Mouse (Mus musculus) stomach, embryonic 15.5 days (tissue): ENCODE data around the gene Rasgef1a. TPM values are rescaled to one million over a fixed set of nuclear protein-coding genes. Genes with fewer than 3 reads are reported as not detected.

ENCODE experiments used
- ATAC-seq: fragments of 200-750 bp; cut with Nextera tagmentation; 2 replicates; pipeline ENCODE4 v1.8.0; 2017; ENCODE audit warnings: low read depth, moderate number of reproducible peaks, moderate TSS enrichment; ENCODE audit not compliant: insufficient read depth, low FRiP score
- H3K27ac ChIP-seq: fragments of 300-500 bp; sonication (generic); 2 replicates; pipeline ENCODE4 v1.5.1; 2015; ENCODE audit warnings: mild to moderate bottlenecking, inconsistent platforms
- H3K27me3 ChIP-seq: fragments of 300-500 bp; sonication (generic); replicated peaks from 2 replicates; pipeline ENCODE4 v1.6.1; 2015; ENCODE audit warnings: inconsistent platforms
- H3K36me3 ChIP-seq: fragments of 300-500 bp; sonication (generic); 2 replicates; pipeline ENCODE4 v1.6.1; 2015; ENCODE audit warnings: inconsistent platforms
- H3K4me1 ChIP-seq: fragments of 300-500 bp; sonication (generic); 2 replicates; pipeline ENCODE4 v1.6.1; 2015; ENCODE audit warnings: inconsistent platforms
- H3K4me2 ChIP-seq: fragments of 300-500 bp; sonication (generic); 2 replicates; pipeline ENCODE4 v1.6.1; 2015; ENCODE audit warnings: mild to moderate bottlenecking, inconsistent platforms
- H3K4me3 ChIP-seq: fragments of 300-500 bp; sonication (generic); replicated peaks from 2 replicates; pipeline ENCODE4 v1.5.1; 2015; ENCODE audit warnings: inconsistent platforms
- H3K9ac ChIP-seq: fragments of 300-500 bp; sonication (generic); 2 replicates; pipeline ENCODE4 v1.6.1; 2015; ENCODE audit warnings: inconsistent platforms
- H3K9me3 ChIP-seq: fragments of 300-500 bp; sonication (generic); 2 replicates; pipeline ENCODE4 v1.6.1; 2016; ENCODE audit warnings: inconsistent platforms
- WGBS: fragments of 180-500 bp; shearing (Covaris S2); methylation state at CpG from one replicate; pipeline ENCODE4 v1.1.7; 2015; 5-methylcytosine and 5-hydroxymethylcytosine counted together
- polyA plus RNA-seq: library from polyadenylated mRNA; unstranded; fragments of >200 nt; fragmentation: Nextera tagmentation; extraction: Ambion mirVana; gene quantifications from 2 replicates; pipeline ENCODE4 v1.2.1, GENCODE M21; 2015

The Rasgef1a gene
- polyA plus RNA-seq, 1 experiment from 2014 or later: 0.44 TPM

GRCm38 (mm10) chr6:118036118-118036805 is 25.0 kb downstream of the Rasgef1a start:
- Histone ChIP-seq H3K27me3 (no peaks in the 10 kb centered on the region), H3K4me3 (no peak overlapping the region), H3K4me2 (no peak overlapping the region), H3K36me3 (no peaks in the 10 kb centered on the region), H3K9me3 (no peaks in the 10 kb centered on the region), H3K9ac (no peak overlapping the region), H3K4me1 (no peaks in the 10 kb centered on the region), H3K27ac (no peak overlapping the region)
- WGBS: 65% methylated on average over 9 of the region's 9 CpGs
- ATAC-seq: no peak

GRCm38 (mm10) chr6:118036866-118037265 is 25.6 kb downstream of the Rasgef1a start:
- ATAC-seq: no peak
- 50% methylated on average over 5 of the region's 5 CpGs for WGBS
- no peaks in the 10 kb centered on the region for H3K4me1 ChIP-seq
- H3K27ac ChIP-seq: no peak overlapping the region
- H3K4me2 ChIP-seq: no peak overlapping the region
- no peaks in the 10 kb centered on the region for H3K36me3 ChIP-seq
- H3K4me3 ChIP-seq: no peak overlapping the region
- no peak overlapping the region for H3K9ac ChIP-seq
- no peaks in the 10 kb centered on the region for H3K9me3 ChIP-seq
- H3K27me3 ChIP-seq: no peaks in the 10 kb centered on the region

GRCm38 (mm10) chr6:118045180-118045579 is 33.9 kb downstream of the Rasgef1a start:
- Histone ChIP-seq H3K4me1 (no peaks in the 10 kb centered on the region), H3K27me3 (no peaks in the 10 kb centered on the region), H3K9me3 (no peaks in the 10 kb centered on the region), H3K4me2 (no peak overlapping the region), H3K36me3 (no peaks in the 10 kb centered on the region), H3K4me3 (no peak overlapping the region), H3K27ac (no peak overlapping the region), H3K9ac (no peak overlapping the region)
- 51% methylated on average over 4 of the region's 4 CpGs for WGBS
- ATAC-seq: no peak

- Histone ChIP-seq H3K36me3 (no peaks in the 10 kb centered on the region), H3K4me3 (no peak overlapping the region), H3K4me2 (no peak overlapping the region), H3K27me3 (no peaks in the 10 kb centered on the region), H3K4me1 (no peaks in the 10 kb centered on the region), H3K9me3 (no peaks in the 10 kb centered on the region), H3K27ac (no peak overlapping the region), H3K9ac (no peak overlapping the region)
- WGBS: 59% methylated on average over 7 of the region's 7 CpGs
- no peak for ATAC-seq
Observed at GRCm38 (mm10) chr6:118045892-118046291, 34.7 kb downstream of the Rasgef1a start.

- H3K9me3 ChIP-seq: no peaks in the 10 kb centered on the region
- H3K4me3 ChIP-seq: no peak overlapping the region
- no peak overlapping the region for H3K27ac ChIP-seq
- H3K4me2 ChIP-seq: no peak overlapping the region
- no peak overlapping the region for H3K9ac ChIP-seq
- H3K4me1 ChIP-seq: no peaks in the 10 kb centered on the region
- no peak for ATAC-seq
- no peaks in the 10 kb centered on the region for H3K27me3 ChIP-seq
- 78% methylated on average over 3 of the region's 3 CpGs for WGBS
- H3K36me3 ChIP-seq: no peaks in the 10 kb centered on the region
Observed at GRCm38 (mm10) chr6:118046511-118046910, 35.3 kb downstream of the Rasgef1a start.

GRCm38 (mm10) chr6:118046924-118047323 is 35.7 kb downstream of the Rasgef1a start:
- no peak overlapping the region for H3K4me3 ChIP-seq
- no peak overlapping the region for H3K9ac ChIP-seq
- no peaks in the 10 kb centered on the region for H3K4me1 ChIP-seq
- no peaks in the 10 kb centered on the region for H3K36me3 ChIP-seq
- no peak for ATAC-seq
- H3K4me2 ChIP-seq: no peak overlapping the region
- H3K27me3 ChIP-seq: no peaks in the 10 kb centered on the region
- H3K27ac ChIP-seq: no peak overlapping the region
- H3K9me3 ChIP-seq: no peaks in the 10 kb centered on the region

GRCm38 (mm10) chr6:118047811-118048505 is 36.7 kb downstream of the Rasgef1a start:
- no peaks in the 10 kb centered on the region for H3K9me3 ChIP-seq
- H3K27ac ChIP-seq: no peak overlapping the region
- WGBS: 76% methylated on average over 4 of the region's 4 CpGs
- H3K4me2 ChIP-seq: no peak overlapping the region
- H3K36me3 ChIP-seq: no peaks in the 10 kb centered on the region
- ATAC-seq: no peak
- H3K4me1 ChIP-seq: no peaks in the 10 kb centered on the region
- H3K4me3 ChIP-seq: no peak overlapping the region
- no peak overlapping the region for H3K9ac ChIP-seq
- H3K27me3 ChIP-seq: no peaks in the 10 kb centered on the region

GRCm38 (mm10) chr6:118049776-118050175 is 38.5 kb downstream of the Rasgef1a start:
- Histone ChIP-seq H3K4me2 (no peak overlapping the region), H3K4me3 (no peak overlapping the region), H3K27ac (no peak overlapping the region), H3K4me1 (no peaks in the 10 kb centered on the region), H3K36me3 (no peaks in the 10 kb centered on the region), H3K9me3 (no peaks in the 10 kb centered on the region), H3K27me3 (no peaks in the 10 kb centered on the region), H3K9ac (no peak overlapping the region)
- no peak for ATAC-seq
- WGBS: 81% methylated on average over 6 of the region's 6 CpGs

GRCm38 (mm10) chr6:118051474-118051873 is 40.2 kb downstream of the Rasgef1a start:
- Histone ChIP-seq H3K27ac (no peak overlapping the region), H3K4me1 (no peaks in the 10 kb centered on the region), H3K36me3 (no peaks in the 10 kb centered on the region), H3K9ac (no peak overlapping the region), H3K27me3 (no peaks in the 10 kb centered on the region), H3K4me3 (no peak overlapping the region), H3K4me2 (no peak overlapping the region), H3K9me3 (no peaks in the 10 kb centered on the region)
- no peak for ATAC-seq
- 71% methylated on average over 4 of the region's 4 CpGs for WGBS

- H3K4me2 ChIP-seq: no peak overlapping the region
- no peak overlapping the region for H3K27ac ChIP-seq
- no peaks in the 10 kb centered on the region for H3K36me3 ChIP-seq
- no peak for ATAC-seq
- no peak overlapping the region for H3K9ac ChIP-seq
- no peak overlapping the region for H3K4me3 ChIP-seq
- no peaks in the 10 kb centered on the region for H3K9me3 ChIP-seq
- 90% methylated on average over 10 of the region's 10 CpGs for WGBS
- H3K27me3 ChIP-seq: no peaks in the 10 kb centered on the region
- no peaks in the 10 kb centered on the region for H3K4me1 ChIP-seq
Observed at GRCm38 (mm10) chr6:118055209-118055608, 44.0 kb downstream of the Rasgef1a start.

- H3K9me3 ChIP-seq: no peaks in the 10 kb centered on the region
- H3K4me2 ChIP-seq: no peak overlapping the region
- H3K9ac ChIP-seq: no peak overlapping the region
- H3K36me3 ChIP-seq: no peaks in the 10 kb centered on the region
- WGBS: 87% methylated on average over 4 of the region's 4 CpGs
- H3K27ac ChIP-seq: no peak overlapping the region
- peaks cover 18% of the 10 kb centered on the region for H3K27me3 ChIP-seq
- ATAC-seq: no peak
- no peak overlapping the region for H3K4me3 ChIP-seq
- peaks cover 11% of the 10 kb centered on the region for H3K4me1 ChIP-seq
Observed at GRCm38 (mm10) chr6:118061266-118061665, 50.0 kb downstream of the Rasgef1a start.

GRCm38 (mm10) chr6:118063266-118063665 is 52.0 kb downstream of the Rasgef1a start:
- Histone ChIP-seq H3K4me3 (no peak overlapping the region), H3K9me3 (no peaks in the 10 kb centered on the region)

More at GRCm38 (mm10) chr6:118063266-118063665, 52.0 kb downstream of the Rasgef1a start:
- H3K4me2 ChIP-seq: no peak overlapping the region
- H3K27ac ChIP-seq: no peak overlapping the region
- peaks cover 18% of the 10 kb centered on the region for H3K27me3 ChIP-seq
- ATAC-seq: no peak
- no peak overlapping the region for H3K9ac ChIP-seq
- no peaks in the 10 kb centered on the region for H3K36me3 ChIP-seq
- H3K4me1 ChIP-seq: peaks cover 19% of the 10 kb centered on the region
- WGBS: 71% methylated on average over 5 of the region's 5 CpGs
